Mouse (Mus musculus): Measurements from ENCODE around the gene Thap8.

The Thap8 gene

DNA sequence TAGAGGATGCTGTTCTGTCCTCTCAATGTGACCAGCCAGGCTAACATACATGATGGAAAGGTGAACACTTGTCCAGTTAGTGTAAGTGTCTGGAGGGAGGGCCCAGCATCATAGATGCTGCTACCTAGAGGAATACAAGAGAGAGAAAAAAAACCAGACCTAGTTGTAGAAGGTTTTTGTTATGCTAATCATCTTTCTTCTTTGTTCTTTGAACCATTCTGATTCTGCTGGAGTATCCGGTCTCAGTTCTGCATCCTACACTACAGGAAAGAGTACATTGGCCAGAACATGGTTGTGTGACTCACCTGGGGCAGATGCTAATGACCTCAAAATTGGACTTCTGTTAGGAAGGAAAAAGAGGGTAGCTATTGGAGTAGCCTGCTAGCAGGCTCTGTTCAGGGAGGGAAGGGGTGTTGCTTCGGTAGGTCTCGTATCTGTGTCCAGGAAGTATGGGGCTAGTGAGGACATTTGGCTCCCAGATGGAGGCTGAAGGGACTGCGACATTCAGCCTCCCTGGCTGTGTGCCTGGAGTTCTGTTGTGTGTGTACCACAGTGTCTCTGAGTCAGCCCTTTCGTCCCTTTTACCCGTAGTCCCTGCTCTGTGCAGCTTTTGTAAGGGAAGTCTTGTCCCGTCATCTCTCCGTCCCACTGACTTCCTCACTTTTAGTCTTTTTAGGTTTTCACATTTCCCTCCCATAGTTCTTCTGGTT, 7.0 kb downstream of the Thap8 start:
- DNase-seq: no peak

DNA sequence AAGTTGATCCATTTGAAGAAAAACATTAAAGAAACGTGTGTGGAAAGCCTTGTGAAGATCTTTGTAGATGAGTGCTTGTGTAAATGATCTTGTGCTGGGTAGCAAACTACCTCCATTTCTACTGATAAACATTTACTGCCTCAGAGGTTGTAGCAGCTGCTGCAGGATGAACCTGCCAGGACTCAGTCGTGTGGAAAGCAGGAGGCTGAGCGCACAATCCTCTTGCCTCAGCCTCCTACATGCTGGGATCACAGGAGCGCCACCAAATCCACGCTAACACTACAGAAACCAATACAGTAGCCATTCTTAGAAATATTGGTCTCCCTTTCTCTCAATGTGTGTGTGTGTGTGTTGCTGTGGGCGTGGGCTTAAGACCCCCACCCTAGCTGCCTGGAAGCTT, 8.2 kb downstream of the Thap8 start:
- DNase-seq: no peak

DNA sequence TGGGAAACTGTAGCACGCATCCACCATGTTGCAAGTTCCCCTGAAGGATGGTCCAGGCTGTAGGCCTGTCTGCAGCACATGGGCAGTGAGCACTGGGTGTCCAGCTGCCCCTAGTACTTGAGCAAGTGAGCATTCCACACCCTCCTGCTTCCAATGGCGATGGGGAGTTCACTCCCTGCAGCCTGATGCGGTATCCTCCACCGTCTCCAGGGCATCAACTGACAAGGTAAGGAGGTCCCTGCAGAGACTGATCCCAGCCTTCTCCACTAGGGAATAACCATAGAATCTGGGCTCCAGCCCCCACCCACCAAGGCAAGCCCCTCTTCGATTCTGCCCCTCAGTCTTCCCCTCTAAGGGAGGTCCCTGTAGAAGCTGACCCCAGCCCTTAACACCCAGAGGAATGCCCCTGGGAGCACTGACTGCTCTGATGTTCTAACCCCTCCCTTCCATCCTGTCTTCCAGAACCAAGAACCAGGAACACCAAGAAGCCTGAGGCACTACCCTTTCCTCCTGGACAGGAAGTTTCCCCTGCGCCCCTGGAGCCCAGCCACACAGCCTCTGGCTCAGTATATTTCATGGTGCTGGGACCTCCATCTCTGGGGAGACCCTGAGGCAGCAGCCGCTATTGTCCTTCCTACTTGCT, 9.3 kb downstream of the Thap8 start:
- no peak for DNase-seq

DNA sequence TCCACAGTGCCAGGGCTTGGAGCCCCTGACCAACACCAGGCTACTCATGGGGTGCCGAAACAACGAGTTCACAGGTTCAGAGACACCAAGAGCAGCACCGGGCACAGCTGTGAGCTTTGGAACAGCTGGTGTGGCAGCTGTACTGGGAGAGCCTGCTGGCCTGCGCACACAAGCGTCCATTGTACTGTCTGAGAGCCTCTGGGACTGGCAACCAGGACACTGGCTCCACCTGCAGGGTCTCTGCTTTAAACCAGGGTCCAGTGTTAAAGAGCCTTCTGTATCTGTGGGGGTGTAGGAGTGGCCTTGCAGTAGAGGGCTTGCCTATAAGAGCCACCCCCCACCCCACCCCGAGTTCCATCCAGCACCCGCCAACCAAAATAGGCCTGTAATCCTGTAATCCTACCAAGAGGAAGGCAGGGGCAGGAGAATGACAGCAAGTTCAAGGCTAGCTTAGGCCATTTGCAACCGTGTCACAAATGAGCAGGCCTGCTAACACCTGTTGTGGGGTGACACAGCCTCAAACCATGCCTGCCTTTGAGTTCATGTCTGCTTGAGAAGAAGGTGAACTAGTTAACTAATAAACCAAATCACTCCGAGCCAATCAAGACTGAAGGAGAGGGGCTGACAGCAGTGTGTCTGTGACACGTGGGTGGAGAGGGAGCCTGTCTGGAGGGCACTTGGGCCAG, 10.0 kb downstream of the Thap8 start:
- no peak for DNase-seq

DNA sequence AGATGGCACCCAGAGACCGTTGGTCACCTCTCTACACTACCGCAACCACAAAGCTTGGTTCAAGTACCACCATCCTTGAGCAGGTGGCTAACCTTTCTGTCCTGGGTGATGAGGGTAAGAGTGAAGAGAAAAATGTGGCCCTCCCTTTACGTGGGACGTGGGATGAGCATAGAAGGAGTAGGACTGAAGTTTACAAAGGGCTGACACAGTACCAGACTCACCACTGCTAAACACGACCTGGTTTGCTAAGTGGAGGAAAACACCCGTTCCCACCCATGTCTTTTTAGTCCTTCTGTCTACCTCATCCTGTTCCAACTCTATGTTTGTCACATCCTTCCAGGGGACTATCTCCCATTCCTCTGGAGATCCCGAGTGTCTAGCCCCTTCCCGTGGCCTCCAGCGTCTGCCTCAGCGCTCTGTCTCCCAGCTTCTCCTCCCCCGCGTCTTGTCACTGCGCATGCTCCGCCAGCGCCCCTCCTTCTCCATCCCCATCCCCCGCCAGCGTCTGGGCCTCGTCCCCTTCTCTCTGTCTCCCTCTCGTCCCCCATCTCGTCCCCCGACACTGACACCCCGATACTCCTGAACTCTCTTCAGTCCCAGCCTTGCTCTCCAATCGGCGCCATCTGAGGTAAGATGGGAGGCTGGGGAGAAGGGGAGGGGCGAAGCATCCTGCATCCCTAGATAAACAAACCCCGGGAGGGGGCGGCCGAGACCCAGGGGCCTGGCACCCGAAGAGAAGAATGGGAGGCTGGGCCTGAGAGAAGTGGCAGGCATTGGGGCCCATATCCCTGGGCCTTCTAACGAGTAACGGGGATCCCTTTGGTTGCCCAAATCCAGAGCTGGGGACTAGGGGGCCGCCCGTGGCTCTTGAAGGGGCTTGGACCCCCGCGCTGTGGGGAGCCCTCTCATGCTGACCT, 11.6 kb downstream of the Thap8 start, which contains the start of gene Clip3:
Clip3 (plus strand) TSS at position 514 of the 917 bp plus-strand sequence.
- peak; percentile 40 for DNase-seq

DNA sequence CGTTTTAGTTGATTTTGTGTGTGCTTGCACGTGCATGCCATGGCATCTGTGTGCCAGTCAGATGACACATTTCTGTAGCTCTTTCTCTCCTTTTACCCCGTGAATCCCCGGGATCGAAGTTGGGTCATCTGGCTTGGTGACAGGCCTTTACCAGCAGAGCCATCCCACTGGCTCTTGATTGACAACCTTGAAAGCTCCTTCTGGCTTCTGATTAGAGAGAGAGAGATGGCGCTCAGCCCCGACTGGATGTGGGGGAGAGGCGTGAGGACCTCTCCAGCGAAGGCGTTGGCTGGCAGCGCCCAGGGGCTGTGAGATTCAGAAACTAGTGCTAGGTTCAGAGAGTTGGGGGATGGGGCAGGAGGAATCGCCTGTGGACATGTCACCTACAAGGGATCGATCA, 13.9 kb downstream of the Thap8 start:
- DNase-seq: no peak

DNA sequence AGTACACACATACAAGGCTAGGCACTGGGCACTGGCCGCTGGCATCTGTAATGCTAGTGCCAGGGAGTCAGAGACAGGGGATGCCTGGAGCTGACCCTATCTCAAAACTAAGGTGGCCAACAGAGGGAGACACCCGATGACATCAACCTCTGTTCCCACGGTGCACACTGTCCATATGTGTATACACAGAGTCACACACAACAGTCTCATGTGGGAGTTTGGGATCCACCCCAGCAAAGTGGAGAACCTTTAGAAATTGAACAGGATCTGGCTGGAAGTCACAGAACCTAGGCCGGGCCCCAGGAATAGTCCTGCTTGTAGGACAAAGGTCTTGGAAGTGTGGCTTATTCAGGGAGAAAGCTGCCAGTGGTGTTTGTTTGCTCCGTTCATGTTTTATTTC, 14.4 kb downstream of the Thap8 start:
- DNase-seq: no peak

DNA sequence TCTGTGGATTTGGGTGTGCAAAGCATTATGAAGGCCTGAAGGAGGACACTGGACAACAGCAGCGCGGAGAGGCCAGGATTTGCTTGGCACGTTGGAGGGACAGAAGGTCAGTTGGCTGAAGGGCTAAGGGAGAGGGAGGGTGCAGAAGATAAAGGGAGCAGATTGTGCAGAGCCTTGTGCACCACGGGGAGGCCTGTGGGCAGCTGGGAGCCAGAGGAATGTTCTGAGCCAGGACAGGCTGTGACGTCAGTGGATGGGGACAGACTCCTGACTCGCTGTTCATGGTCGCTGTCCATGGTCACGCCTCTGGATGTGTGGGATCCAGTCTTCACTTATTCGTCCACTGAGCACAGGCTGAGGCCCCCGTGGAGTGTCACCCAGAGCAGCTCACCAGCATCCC, 15.2 kb downstream of the Thap8 start:
- no peak for DNase-seq

DNA sequence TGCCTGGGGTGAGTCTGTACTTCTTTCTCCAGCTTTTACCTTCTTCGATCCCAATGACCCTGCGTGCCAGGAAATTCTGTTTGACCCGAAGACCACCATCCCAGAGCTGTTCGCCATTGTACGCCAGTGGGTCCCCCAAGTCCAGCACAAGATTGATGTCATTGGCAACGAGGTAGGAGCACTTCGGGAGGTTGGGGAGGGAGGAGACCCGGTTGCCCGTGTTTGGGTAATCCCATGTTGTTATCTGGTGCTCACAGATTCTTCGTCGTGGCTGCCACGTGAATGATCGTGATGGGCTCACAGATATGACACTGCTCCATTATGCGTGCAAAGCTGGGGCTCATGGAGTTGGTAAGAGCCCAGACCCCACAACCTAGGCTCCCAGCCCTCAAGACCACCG, 16.9 kb downstream of the Thap8 start:
- no peak for DNase-seq

DNA sequence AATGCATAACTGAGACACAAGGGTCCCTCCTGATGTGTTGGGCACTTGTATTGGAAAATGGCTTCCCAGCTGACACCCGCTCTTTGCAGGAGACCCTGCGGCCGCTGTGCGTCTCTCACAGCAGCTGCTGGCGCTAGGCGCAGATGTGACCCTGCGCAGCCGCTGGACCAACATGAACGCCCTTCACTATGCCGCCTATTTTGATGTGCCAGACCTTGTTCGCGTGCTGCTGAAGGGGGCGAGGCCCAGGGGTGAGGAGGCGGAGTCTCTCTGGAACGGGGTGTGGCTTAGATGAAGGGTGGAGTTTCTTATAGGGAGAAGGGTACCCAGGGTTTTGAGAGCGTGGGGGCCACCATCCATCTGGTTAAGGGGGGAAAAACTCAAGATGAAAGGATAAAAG, 17.4 kb downstream of the Thap8 start:
- no peak for DNase-seq

DNA sequence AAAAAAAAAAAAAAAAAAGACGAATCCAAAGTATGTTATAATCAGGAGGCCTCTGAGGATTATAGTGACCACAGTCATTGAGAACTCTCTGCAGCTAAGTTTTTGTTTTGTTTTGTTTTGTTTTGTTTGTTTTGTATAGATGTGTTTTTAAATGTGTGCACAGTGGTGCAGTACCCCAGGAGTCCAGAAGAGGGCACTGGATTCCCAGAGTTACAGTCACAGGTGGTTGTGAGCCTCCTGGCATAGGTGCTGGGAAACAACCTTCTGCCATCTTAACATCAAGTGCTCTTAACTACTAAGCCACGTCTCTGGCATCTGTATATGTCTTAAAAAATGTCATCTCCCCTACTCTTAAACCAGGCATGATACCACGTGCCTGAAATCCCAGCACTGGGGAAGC, 21.0 kb downstream of the Thap8 start:
- DNase-seq: peak; percentile 51

DNA sequence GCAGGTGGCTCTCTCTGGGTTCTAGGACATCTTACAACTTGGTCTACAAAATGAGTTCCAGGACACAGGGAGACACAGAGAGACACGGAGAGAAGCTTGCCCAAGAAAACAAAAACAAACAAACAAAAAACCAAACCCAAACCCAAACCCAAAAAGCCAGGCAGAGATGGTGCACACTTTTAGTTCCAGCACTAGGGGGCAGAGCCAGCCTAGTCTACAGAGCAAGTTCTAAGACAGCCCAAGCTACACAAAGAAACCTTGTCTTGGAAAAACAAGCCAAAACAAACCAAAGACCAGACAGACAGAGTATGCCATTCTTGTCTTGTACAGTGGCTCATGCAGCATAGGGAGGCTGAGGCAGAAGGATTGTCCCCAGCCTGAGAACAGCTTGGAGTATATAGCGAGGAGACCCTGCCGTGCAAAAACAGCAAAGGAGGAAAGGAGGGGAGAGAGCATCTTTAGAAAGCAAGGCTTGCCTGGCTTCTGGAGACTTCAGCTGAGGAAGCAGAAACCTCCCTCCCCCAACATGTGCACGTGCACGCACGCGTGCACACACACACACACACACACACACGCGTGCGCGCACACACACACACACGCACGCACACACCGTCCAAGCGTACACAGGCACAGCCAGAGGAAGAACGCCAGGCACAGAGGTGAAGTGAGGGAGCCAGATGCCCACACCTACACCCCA, 26.3 kb downstream of the Thap8 start:
- peak; percentile 16 for DNase-seq

DNA sequence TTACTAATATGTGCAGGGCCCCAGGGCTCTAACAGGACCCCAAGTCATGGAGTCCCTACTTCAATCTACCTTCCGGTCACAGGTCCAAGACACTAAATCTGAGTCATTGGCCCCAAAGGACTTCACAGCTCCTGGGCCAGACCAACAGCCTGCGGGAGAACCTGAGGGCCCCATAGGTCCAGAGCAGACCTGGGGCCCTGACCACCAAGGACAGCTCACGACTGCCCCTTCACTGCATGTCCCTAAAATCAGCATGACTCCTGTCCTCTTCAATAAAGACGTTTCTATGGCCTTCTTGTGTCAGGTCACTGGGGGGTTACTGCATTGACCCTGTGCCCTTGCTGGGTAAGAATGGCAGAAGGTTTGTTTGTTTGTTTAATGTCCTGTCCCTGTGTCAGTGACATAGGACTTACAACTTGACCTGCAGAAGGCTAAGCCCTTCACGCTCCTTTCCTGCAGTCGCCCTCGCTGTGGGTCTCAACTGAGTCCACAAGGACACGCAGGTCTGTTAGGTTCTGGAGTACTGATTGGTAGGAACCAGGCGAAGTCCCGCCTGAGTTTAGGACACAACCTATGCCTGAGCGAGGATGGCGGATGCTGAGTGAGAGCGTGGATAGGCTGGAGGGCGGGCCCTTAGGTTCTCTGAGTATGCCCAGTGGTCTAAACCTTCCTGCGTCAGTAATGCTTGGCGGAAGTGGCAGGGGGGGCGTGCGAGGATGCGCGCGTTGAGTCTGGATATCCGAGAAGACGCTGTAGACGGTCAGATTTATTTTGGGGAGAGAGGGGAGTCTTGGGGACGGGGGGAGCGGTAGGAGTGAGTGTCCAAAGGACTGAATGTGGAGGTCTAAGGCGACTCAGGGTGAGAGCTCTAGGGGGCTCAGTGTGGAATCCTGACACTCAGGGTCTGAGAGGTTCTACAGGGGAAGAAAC, 28.4 kb downstream of the Thap8 start, which contains the start of gene Alkbh6:
Alkbh6 (plus strand) TSS at position 642 of the 930 bp plus-strand sequence.
- peak; percentile 92 for DNase-seq

DNA sequence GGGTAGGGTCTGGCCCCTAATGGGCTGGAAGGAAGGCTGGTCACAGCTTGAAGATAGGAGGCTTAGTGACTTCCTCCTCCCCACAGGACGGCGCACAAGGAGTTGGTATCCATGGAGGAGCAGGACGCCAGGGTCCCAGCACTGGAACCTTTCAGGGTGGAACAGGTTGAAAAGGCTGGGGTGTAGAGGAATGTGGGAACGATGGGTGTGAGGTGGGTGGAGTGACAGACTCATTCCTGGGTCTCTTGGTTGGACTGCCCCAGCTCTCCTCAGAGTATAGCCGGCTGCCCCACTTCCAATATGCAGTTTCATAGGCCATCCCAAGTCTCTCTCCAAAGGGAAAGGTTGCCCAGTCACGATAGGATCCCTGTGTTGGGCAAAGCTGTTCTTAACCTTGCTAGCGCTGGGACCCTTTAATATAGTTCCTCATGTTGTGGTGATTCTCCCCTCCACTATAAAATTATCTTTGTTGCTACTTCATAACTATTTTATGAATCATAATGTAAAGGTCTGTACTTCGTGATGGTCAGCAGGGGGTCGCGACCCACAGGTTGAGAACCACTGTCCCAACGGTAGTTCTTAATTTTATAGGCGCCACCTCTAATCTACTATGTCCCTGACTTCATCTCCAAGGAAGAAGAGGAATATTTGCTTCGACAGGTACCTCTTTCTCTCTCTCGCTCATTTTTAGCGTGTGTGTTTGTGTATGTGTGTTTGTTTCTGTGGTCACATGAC, 29.7 kb downstream of the Thap8 start:
- DNase-seq: no peak

DNA sequence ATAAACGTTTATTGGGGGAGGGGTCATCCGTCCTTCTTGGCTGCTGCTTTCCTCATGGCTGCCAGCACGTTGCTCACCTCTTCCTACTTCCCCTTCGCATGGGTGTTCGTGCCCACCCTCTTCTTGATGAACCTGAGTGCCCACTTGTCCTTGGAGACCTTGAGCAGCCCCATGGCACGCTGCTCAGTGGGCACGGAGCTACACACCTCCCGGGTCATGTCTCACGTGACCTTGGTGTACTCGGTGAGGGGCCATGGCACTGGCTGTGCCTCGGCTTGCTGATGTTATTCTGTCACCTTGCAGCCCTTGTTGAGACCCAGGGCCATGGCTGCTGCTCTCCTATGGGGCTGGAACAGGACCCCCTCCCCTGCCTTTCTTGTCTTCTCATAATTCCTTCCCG, 30.2 kb downstream of the Thap8 start:
- DNase-seq: no peak

DNA sequence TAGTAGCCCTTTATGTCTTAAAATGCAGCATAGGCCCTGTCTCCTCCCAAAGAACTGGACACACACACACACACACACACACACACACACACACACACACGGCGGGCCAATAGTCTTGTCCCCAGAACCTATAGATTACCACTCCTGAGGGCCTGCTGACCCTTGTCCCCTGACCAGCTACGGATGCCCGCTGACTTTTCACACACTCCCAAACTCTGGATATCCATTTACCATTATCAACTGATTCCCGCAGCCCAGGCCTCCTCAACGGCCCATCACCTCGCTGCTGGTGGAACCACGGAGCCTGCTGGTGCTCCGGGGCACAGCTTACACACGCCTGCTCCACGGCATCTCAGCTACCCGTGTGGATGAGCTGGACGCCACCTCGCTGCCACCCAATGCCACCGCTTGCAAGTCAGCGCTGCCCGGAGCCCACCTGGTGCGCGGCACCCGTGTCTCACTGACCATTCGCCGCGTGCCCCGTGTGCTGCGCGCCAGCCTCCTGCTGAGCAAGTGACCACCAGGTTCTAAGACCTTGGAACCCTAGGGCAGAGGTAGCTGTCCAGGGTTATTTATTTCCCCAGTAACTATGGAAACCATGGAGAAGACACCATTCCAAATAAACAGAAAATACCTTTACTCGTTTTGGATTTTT, 33.9 kb downstream of the Thap8 start:
- no peak for DNase-seq

DNA sequence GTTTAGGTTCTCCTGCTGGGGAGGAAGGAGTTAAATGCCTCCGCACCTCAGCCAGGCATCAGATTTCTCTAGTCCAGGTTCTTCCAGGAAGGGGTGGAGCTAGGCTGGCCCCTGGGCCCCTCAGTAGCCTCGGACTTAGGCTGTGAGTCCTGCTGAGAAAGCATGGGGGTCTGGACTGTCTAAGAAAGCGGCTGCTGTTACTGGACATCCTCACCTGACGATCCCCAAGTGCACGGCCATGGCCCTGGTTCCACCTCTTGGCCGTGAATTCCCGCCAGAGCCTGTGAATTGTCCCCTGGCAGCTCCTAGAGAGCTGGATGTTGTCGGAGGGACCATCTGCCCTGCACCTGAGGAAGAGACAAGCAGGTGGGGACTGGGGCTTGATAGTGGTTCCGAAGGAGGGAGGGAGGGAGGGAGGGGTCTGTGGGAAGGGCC, 34.8 kb downstream of the Thap8 start, which contains the start of gene Syne4:
Syne4 (plus strand) TSS at position 87 of the 435 bp plus-strand sequence.
- DNase-seq: no peak

DNA sequence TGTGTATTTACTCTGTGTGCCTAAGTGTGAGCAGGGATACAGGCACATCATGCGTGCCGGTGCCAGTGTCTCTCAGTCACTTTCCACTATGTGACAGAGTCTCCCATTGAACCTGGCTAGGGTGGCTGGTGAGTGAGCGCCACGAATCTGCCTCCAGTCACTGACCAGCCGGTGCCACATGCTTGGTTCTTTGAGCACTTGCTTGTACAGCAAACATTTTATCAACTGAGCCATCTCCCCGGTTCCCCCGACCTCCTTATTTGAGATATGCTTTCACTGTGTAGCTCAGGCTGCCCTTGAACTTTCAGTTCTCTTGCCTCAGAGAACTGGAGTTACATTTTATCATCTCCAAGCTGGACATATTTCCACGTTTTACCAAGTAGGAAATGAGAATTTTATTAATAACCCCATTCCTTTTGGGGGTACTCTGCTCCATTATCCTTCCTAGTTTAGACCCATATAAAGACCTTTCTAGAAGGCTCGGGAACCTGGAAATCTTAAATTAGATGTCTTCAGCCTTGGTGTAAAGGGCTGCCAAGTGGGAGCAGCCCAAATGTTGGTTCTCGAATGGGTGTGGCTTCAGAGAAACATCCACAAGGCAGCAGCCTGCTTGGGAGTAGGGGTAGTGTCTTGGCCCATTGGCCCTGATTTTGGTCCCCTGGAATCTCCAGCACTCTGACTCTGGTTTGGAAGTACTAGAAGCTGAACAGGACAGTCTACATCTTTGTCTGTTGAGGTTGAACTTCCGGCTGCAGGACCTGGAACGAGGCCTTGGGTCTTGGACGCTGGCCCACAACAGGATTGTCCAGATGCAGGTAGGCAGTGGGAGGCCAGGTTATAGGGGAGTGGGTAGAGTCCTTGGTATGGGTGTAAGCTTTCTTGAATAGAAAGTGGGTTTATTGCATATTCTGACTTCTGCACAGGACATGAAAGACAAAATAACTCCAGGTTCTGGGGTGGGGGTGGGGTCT, 36.0 kb downstream of the Thap8 start:
- no peak for DNase-seq

Data from thymus, postnatal 25 days (tissue).